Mouse (Mus musculus): ENCODE measurements around the gene Nqo2. TPM values are rescaled to one million over a fixed set of nuclear protein-coding genes. Genes with fewer than 3 reads are reported as not detected.

Gene Nqo2
- polyA plus RNA-seq, 1 experiment from 2014 or later, result 36.3 TPM

- Histone ChIP-seq H3K36me3 (ENCODE audit: control insufficient read depth, insufficient read depth, low read length) (no peaks in the 10 kb centered on the region), H3K27me3 (replicated peaks; ENCODE audit: control insufficient read depth, insufficient read depth, low read length) (no peaks in the 10 kb centered on the region), H3K4me2 (ENCODE audit: low read length) (peak overlapping the region; percentile 53), H3K9ac (ENCODE audit: low read length) (peak overlapping the region; percentile 61), H3K27ac (ENCODE audit: low read depth) (peak overlapping the region; percentile 89), H3K9me3 (ENCODE audit: control insufficient read depth, low read length) (no peaks in the 10 kb centered on the region), H3K4me1 (replicated peaks; ENCODE audit: control insufficient read depth, insufficient read depth, low read length) (peaks cover 10% of the 10 kb centered on the region), H3K4me3 (ENCODE audit: low read depth, low read length) (peak overlapping the region; percentile 62)
- ATAC-seq (replicated peaks; ENCODE audit: low FRiP score, low TSS enrichment, low read depth) (peak; percentile 56; the same call in 1 of the 2 replicates), DNase-seq (ENCODE audit: low spot score) (peak; percentile 53)
- 14% methylated on average over 14 of the region's 14 CpGs for WGBS
Observed at GRCm38 (mm10) chr13:33965056-33966024, 853 bp downstream of the Nqo2 start.

- no peak overlapping the region for H3K9ac ChIP-seq (ENCODE audit: low read length)
- ATAC-seq (replicated peaks; ENCODE audit: low FRiP score, low TSS enrichment, low read depth), result no peak
- no peaks in the 10 kb centered on the region for H3K27me3 ChIP-seq (replicated peaks; ENCODE audit: control insufficient read depth, insufficient read depth, low read length)
- 43% methylated on average over 4 of the region's 4 CpGs for WGBS
- no peaks in the 10 kb centered on the region for H3K9me3 ChIP-seq (ENCODE audit: control insufficient read depth, low read length)
- peaks cover 10% of the 10 kb centered on the region for H3K4me1 ChIP-seq (replicated peaks; ENCODE audit: control insufficient read depth, insufficient read depth, low read length)
- H3K4me2 ChIP-seq (ENCODE audit: low read length), result peak overlapping the region; percentile 53
- no peak overlapping the region; the same call in 1 of the 2 replicates for H3K27ac ChIP-seq (ENCODE audit: low read depth)
- DNase-seq (ENCODE audit: low spot score), result no peak
- no peaks in the 10 kb centered on the region for H3K36me3 ChIP-seq (ENCODE audit: control insufficient read depth, insufficient read depth, low read length)
- peak overlapping the region; percentile 62; the same call in 1 of the 2 replicates for H3K4me3 ChIP-seq (ENCODE audit: low read depth, low read length)
Observed at GRCm38 (mm10) chr13:33966025-33966412, 1.5 kb downstream of the Nqo2 start.

- H3K9me3 ChIP-seq (ENCODE audit: control insufficient read depth, low read length), result no peaks in the 10 kb centered on the region
- ATAC-seq (replicated peaks; ENCODE audit: low FRiP score, low TSS enrichment, low read depth), result no peak
Observed at GRCm38 (mm10) chr13:33966574-33966973, 2.1 kb downstream of the Nqo2 start.

GRCm38 (mm10) chr13:33989625-33990024 lies 25.1 kb downstream of the Nqo2 start:
- ATAC-seq (replicated peaks; ENCODE audit: low FRiP score, low TSS enrichment, low read depth) (no peak), DNase-seq (ENCODE audit: low spot score) (no peak)
- Histone ChIP-seq H3K4me3 (ENCODE audit: low read depth, low read length) (no peak overlapping the region), H3K27me3 (replicated peaks; ENCODE audit: control insufficient read depth, insufficient read depth, low read length) (no peaks in the 10 kb centered on the region), H3K9ac (ENCODE audit: low read length) (no peak overlapping the region), H3K9me3 (ENCODE audit: control insufficient read depth, low read length) (no peaks in the 10 kb centered on the region), H3K4me2 (ENCODE audit: low read length) (no peak overlapping the region), H3K4me1 (replicated peaks; ENCODE audit: control insufficient read depth, insufficient read depth, low read length) (no peaks in the 10 kb centered on the region), H3K27ac (ENCODE audit: low read depth) (no peak overlapping the region), H3K36me3 (ENCODE audit: control insufficient read depth, insufficient read depth, low read length) (peaks cover 10% of the 10 kb centered on the region; the same call in 1 of the 2 replicates)
- WGBS, result 78% methylated on average over 5 of the region's 5 CpGs

More at GRCm38 (mm10) chr13:33966574-33966973, 2.1 kb downstream of the Nqo2 start:
- Histone ChIP-seq H3K4me2 (ENCODE audit: low read length) (no peak overlapping the region), H3K4me3 (ENCODE audit: low read depth, low read length) (no peak overlapping the region), H3K27me3 (replicated peaks; ENCODE audit: control insufficient read depth, insufficient read depth, low read length) (no peaks in the 10 kb centered on the region), H3K27ac (ENCODE audit: low read depth) (no peak overlapping the region), H3K4me1 (replicated peaks; ENCODE audit: control insufficient read depth, insufficient read depth, low read length) (peaks cover 10% of the 10 kb centered on the region), H3K36me3 (ENCODE audit: control insufficient read depth, insufficient read depth, low read length) (no peaks in the 10 kb centered on the region), H3K9ac (ENCODE audit: low read length) (no peak overlapping the region)
- no peak for DNase-seq (ENCODE audit: low spot score)

GRCm38 (mm10) chr13:33995197-33995596 lies 30.7 kb downstream of the Nqo2 start:
- H3K4me1 ChIP-seq (replicated peaks; ENCODE audit: control insufficient read depth, insufficient read depth, low read length), result no peaks in the 10 kb centered on the region
- H3K27ac ChIP-seq (ENCODE audit: low read depth), result no peak overlapping the region
- 17% methylated on average over 1 of the region's 1 CpGs for WGBS
- no peak overlapping the region for H3K4me2 ChIP-seq (ENCODE audit: low read length)
- no peak overlapping the region for H3K9ac ChIP-seq (ENCODE audit: low read length)
- no peak overlapping the region for H3K4me3 ChIP-seq (ENCODE audit: low read depth, low read length)
- no peaks in the 10 kb centered on the region for H3K36me3 ChIP-seq (ENCODE audit: control insufficient read depth, insufficient read depth, low read length)
- DNase-seq (ENCODE audit: low spot score), result peak; percentile 74
- ATAC-seq (replicated peaks; ENCODE audit: low FRiP score, low TSS enrichment, low read depth), result no peak
- H3K9me3 ChIP-seq (ENCODE audit: control insufficient read depth, low read length), result no peaks in the 10 kb centered on the region
- no peaks in the 10 kb centered on the region for H3K27me3 ChIP-seq (replicated peaks; ENCODE audit: control insufficient read depth, insufficient read depth, low read length)

GRCm38 (mm10) chr13:34002058-34003006 lies 37.8 kb downstream of the Nqo2 start, which contains the start of the genes Ripk1 and Serpinb6a:
Gene Ripk1 (plus strand): TSS chr13:34002363.
Gene Serpinb6a (minus strand): TSS chr13:34002794.
- Histone ChIP-seq H3K4me3 (ENCODE audit: low read depth, low read length) (peak within 1 kb of the TSS; percentile 92), H3K4me1 (replicated peaks; ENCODE audit: control insufficient read depth, insufficient read depth, low read length) (peaks cover 14% of the 10 kb centered on the region; the same call in 1 of the 2 replicates), H3K36me3 (ENCODE audit: control insufficient read depth, insufficient read depth, low read length) (no peaks in the 10 kb centered on the region), H3K4me2 (ENCODE audit: low read length) (peak within 1 kb of the TSS; percentile 89), H3K9me3 (ENCODE audit: control insufficient read depth, low read length) (no peaks in the 10 kb centered on the region), H3K27ac (ENCODE audit: low read depth) (peak within 1 kb of the TSS; percentile 87), H3K27me3 (replicated peaks; ENCODE audit: control insufficient read depth, insufficient read depth, low read length) (no peaks in the 10 kb centered on the region), H3K9ac (ENCODE audit: low read length) (peak within 1 kb of the TSS; percentile 87)
- peak; percentile 94 for DNase-seq (ENCODE audit: low spot score)
- peak; percentile 97 for ATAC-seq (replicated peaks; ENCODE audit: low FRiP score, low TSS enrichment, low read depth)
- WGBS, result under 1% methylated on average over 90 of the region's 92 CpGs

GRCm38 (mm10) chr13:34003058-34003457 lies 38.6 kb downstream of the Nqo2 start:
- H3K4me1 ChIP-seq (replicated peaks; ENCODE audit: control insufficient read depth, insufficient read depth, low read length), result peaks cover 14% of the 10 kb centered on the region; the same call in 1 of the 2 replicates
- no peaks in the 10 kb centered on the region for H3K36me3 ChIP-seq (ENCODE audit: control insufficient read depth, insufficient read depth, low read length)
- H3K9me3 ChIP-seq (ENCODE audit: control insufficient read depth, low read length), result no peaks in the 10 kb centered on the region
- WGBS, result 9% methylated on average over 5 of the region's 5 CpGs
- H3K4me2 ChIP-seq (ENCODE audit: low read length), result peak overlapping the region; percentile 89
- H3K27me3 ChIP-seq (replicated peaks; ENCODE audit: control insufficient read depth, insufficient read depth, low read length), result no peaks in the 10 kb centered on the region
- 0 out of 2 replicates have a peak, but pooled peaks have one; percentile 6 for ATAC-seq (replicated peaks; ENCODE audit: low FRiP score, low TSS enrichment, low read depth)
- peak overlapping the region; percentile 87 for H3K9ac ChIP-seq (ENCODE audit: low read length)
- no peak overlapping the region for H3K27ac ChIP-seq (ENCODE audit: low read depth)
- peak overlapping the region; percentile 92 for H3K4me3 ChIP-seq (ENCODE audit: low read depth, low read length)
- DNase-seq (ENCODE audit: low spot score), result peak; percentile 60

GRCm38 (mm10) chr13:34007234-34007633 lies 42.7 kb downstream of the Nqo2 start:
- peaks cover 26% of the 10 kb centered on the region for H3K36me3 ChIP-seq (ENCODE audit: control insufficient read depth, insufficient read depth, low read length)
- peaks cover 6% of the 10 kb centered on the region; the same call in 1 of the 2 replicates for H3K4me1 ChIP-seq (replicated peaks; ENCODE audit: control insufficient read depth, insufficient read depth, low read length)
- H3K4me3 ChIP-seq (ENCODE audit: low read depth, low read length), result no peak overlapping the region
- WGBS, result 75% methylated on average over 2 of the region's 2 CpGs
- H3K27ac ChIP-seq (ENCODE audit: low read depth), result no peak overlapping the region
- H3K27me3 ChIP-seq (replicated peaks; ENCODE audit: control insufficient read depth, insufficient read depth, low read length), result no peaks in the 10 kb centered on the region
- H3K9me3 ChIP-seq (ENCODE audit: control insufficient read depth, low read length), result no peaks in the 10 kb centered on the region
- H3K4me2 ChIP-seq (ENCODE audit: low read length), result no peak overlapping the region
- ATAC-seq (replicated peaks; ENCODE audit: low FRiP score, low TSS enrichment, low read depth) (no peak), DNase-seq (ENCODE audit: low spot score) (no peak)
- H3K9ac ChIP-seq (ENCODE audit: low read length), result no peak overlapping the region

Data from intestine, embryonic 14.5 days (tissue).